Mouse (Mus musculus): ENCODE results near the gene Glipr1l3. TPM values are rescaled to one million over a fixed set of nuclear protein-coding genes. Genes with fewer than 3 reads are reported as not detected.
A peak's percentile ranks its signal among the peaks of the same experiment; 100 is the strongest.
"Not testable (repeated sequence)": the region's sequence is repeated elsewhere in the genome, so short reads cannot be mapped to it uniquely, and the experiment has no call there.

The Glipr1l3 gene
- polyA plus RNA-seq (2014; fragmentation: Nextera tagmentation; extraction: Ambion mirVana), result 0.29 and 0.48 TPM in 2 replicates

GRCm38 (mm10) chr10:112159882-112160560, at the start of gene Glipr1l3:
Glipr1l3 (minus strand) TSS chr10:112160327.
- Histone ChIP-seq H3K27ac (peak within 1 kb of the TSS; percentile 84), H3K4me3 (replicated peaks; ENCODE audit: low read length) (peak within 1 kb of the TSS; percentile 22), H3K4me2 (replicated peaks) (peak within 1 kb of the TSS; percentile 52), H3K9ac (peak within 1 kb of the TSS; percentile 54)
- not testable (repeated sequence) for H3K27me3 ChIP-seq (ENCODE audit: control insufficient read depth, insufficient read depth, low read length); H3K36me3 ChIP-seq (replicated peaks; ENCODE audit: control insufficient read depth, insufficient read depth); H3K4me1 ChIP-seq (replicated peaks; ENCODE audit: control insufficient read depth, insufficient read depth, low read length); H3K9me3 ChIP-seq (ENCODE audit: control insufficient read depth, low read length)
- ATAC-seq (ENCODE audit: low FRiP score) (peak; percentile 96), DNase-seq (ENCODE audit: low spot score) (peak; percentile 96)
- 5% methylated on average over 15 of the region's 15 CpGs for WGBS

- ATAC-seq (ENCODE audit: low FRiP score), result peak; percentile 69; the same call in 1 of the 2 replicates
- Histone ChIP-seq H3K9ac (no peak overlapping the region), H3K4me3 (replicated peaks; ENCODE audit: low read length) (no peak overlapping the region), H3K36me3 (replicated peaks; ENCODE audit: control insufficient read depth, insufficient read depth) (no peaks in the 10 kb centered on the region), H3K9me3 (ENCODE audit: control insufficient read depth, low read length) (no peaks in the 10 kb centered on the region), H3K27ac (no peak overlapping the region), H3K4me1 (replicated peaks; ENCODE audit: control insufficient read depth, insufficient read depth, low read length) (no peaks in the 10 kb centered on the region), H3K27me3 (ENCODE audit: control insufficient read depth, insufficient read depth, low read length) (no peaks in the 10 kb centered on the region), H3K4me2 (replicated peaks) (no peak overlapping the region)
- DNase-seq (ENCODE audit: low spot score), result peak; percentile 84
- WGBS, result 41% methylated on average over 2 of the region's 2 CpGs
Measured at GRCm38 (mm10) chr10:112203463-112203862, 43.3 kb upstream of the Glipr1l3 start.

- not testable (repeated sequence) for H3K27ac ChIP-seq; H3K9me3 ChIP-seq (ENCODE audit: control insufficient read depth, low read length); H3K36me3 ChIP-seq (replicated peaks; ENCODE audit: control insufficient read depth, insufficient read depth); H3K9ac ChIP-seq; ATAC-seq (ENCODE audit: low FRiP score); H3K4me2 ChIP-seq (replicated peaks); H3K4me3 ChIP-seq (replicated peaks; ENCODE audit: low read length); H3K4me1 ChIP-seq (replicated peaks; ENCODE audit: control insufficient read depth, insufficient read depth, low read length); H3K27me3 ChIP-seq (ENCODE audit: control insufficient read depth, insufficient read depth, low read length); DNase-seq (ENCODE audit: low spot score)
- WGBS, result 88% methylated on average over 2 of the region's 2 CpGs
Measured at GRCm38 (mm10) chr10:112193919-112194318, 33.8 kb upstream of the Glipr1l3 start.

- DNase-seq (ENCODE audit: low spot score); ATAC-seq (ENCODE audit: low FRiP score); H3K9me3 ChIP-seq (ENCODE audit: control insufficient read depth, low read length); H3K36me3 ChIP-seq (replicated peaks; ENCODE audit: control insufficient read depth, insufficient read depth); H3K27me3 ChIP-seq (ENCODE audit: control insufficient read depth, insufficient read depth, low read length); H3K27ac ChIP-seq; H3K4me1 ChIP-seq (replicated peaks; ENCODE audit: control insufficient read depth, insufficient read depth, low read length): not testable (repeated sequence)
- H3K4me3 ChIP-seq (replicated peaks; ENCODE audit: low read length), result 0 out of 2 replicates have a peak overlapping the region, but pooled peaks have one; percentile 5
- peak overlapping the region; percentile 28; the same call in 1 of the 2 replicates for H3K9ac ChIP-seq
- peak overlapping the region; percentile 29 for H3K4me2 ChIP-seq (replicated peaks)
- WGBS, result 32% methylated on average over 13 of the region's 13 CpGs
Measured at GRCm38 (mm10) chr10:112177027-112177426, 16.9 kb upstream of the Glipr1l3 start.

- Histone ChIP-seq H3K4me1 (replicated peaks; ENCODE audit: control insufficient read depth, insufficient read depth, low read length) (peaks cover 3% of the 10 kb centered on the region; the same call in 1 of the 2 replicates), H3K36me3 (replicated peaks; ENCODE audit: control insufficient read depth, insufficient read depth) (no peaks in the 10 kb centered on the region), H3K27me3 (ENCODE audit: control insufficient read depth, insufficient read depth, low read length) (no peaks in the 10 kb centered on the region), H3K27ac (no peak within 1 kb of the TSS), H3K4me3 (replicated peaks; ENCODE audit: low read length) (no peak within 1 kb of the TSS), H3K9ac (no peak within 1 kb of the TSS), H3K9me3 (ENCODE audit: control insufficient read depth, low read length) (no peaks in the 10 kb centered on the region), H3K4me2 (replicated peaks) (0 out of 2 replicates have a peak within 1 kb of the TSS, but pooled peaks have one; percentile 21)
- ATAC-seq (ENCODE audit: low FRiP score) (peak; percentile 50; the same call in 1 of the 2 replicates), DNase-seq (ENCODE audit: low spot score) (peak; percentile 46)
- WGBS, result 30% methylated on average over 4 of the region's 4 CpGs
Measured at GRCm38 (mm10) chr10:112163168-112163766, 3.1 kb upstream of the Glipr1l3 start, which contains the start of gene Caps2. Caps2 (plus strand) TSS chr10:112163621.

- Histone ChIP-seq H3K9me3 (ENCODE audit: control insufficient read depth, low read length) (no peaks in the 10 kb centered on the region), H3K27ac (no peak overlapping the region), H3K27me3 (ENCODE audit: control insufficient read depth, insufficient read depth, low read length) (no peaks in the 10 kb centered on the region), H3K4me1 (replicated peaks; ENCODE audit: control insufficient read depth, insufficient read depth, low read length) (0 out of 2 replicates have a peak, but pooled peaks cover 2% of the 10 kb centered on the region), H3K36me3 (replicated peaks; ENCODE audit: control insufficient read depth, insufficient read depth) (no peaks in the 10 kb centered on the region), H3K9ac (no peak overlapping the region), H3K4me3 (replicated peaks; ENCODE audit: low read length) (no peak overlapping the region), H3K4me2 (replicated peaks) (no peak overlapping the region)
- DNase-seq (ENCODE audit: low spot score) (no peak), ATAC-seq (ENCODE audit: low FRiP score) (no peak)
- 56% methylated on average over 2 of the region's 2 CpGs for WGBS
Measured at GRCm38 (mm10) chr10:112139834-112140233, 20.3 kb downstream of the Glipr1l3 start.

- 35% methylated on average over 6 of the region's 6 CpGs for WGBS
- Histone ChIP-seq H3K27me3 (ENCODE audit: control insufficient read depth, insufficient read depth, low read length) (no peaks in the 10 kb centered on the region), H3K4me1 (replicated peaks; ENCODE audit: control insufficient read depth, insufficient read depth, low read length) (0 out of 2 replicates have a peak, but pooled peaks cover 2% of the 10 kb centered on the region), H3K9me3 (ENCODE audit: control insufficient read depth, low read length) (no peaks in the 10 kb centered on the region), H3K27ac (no peak overlapping the region), H3K36me3 (replicated peaks; ENCODE audit: control insufficient read depth, insufficient read depth) (no peaks in the 10 kb centered on the region), H3K9ac (peak overlapping the region; percentile 57), H3K4me3 (replicated peaks; ENCODE audit: low read length) (peak overlapping the region; percentile 31), H3K4me2 (replicated peaks) (peak overlapping the region; percentile 52)
- ATAC-seq (ENCODE audit: low FRiP score) (peak; percentile 37; the same call in 1 of the 2 replicates), DNase-seq (ENCODE audit: low spot score) (peak; percentile 25)
Measured at GRCm38 (mm10) chr10:112138871-112139430, 21.2 kb downstream of the Glipr1l3 start.

GRCm38 (mm10) chr10:112138050-112138870, 21.9 kb downstream of the Glipr1l3 start:
- WGBS, result 16% methylated on average over 9 of the region's 9 CpGs
- Histone ChIP-seq H3K27ac (no peak overlapping the region), H3K27me3 (ENCODE audit: control insufficient read depth, insufficient read depth, low read length) (no peaks in the 10 kb centered on the region), H3K4me3 (replicated peaks; ENCODE audit: low read length) (peak overlapping the region; percentile 31), H3K36me3 (replicated peaks; ENCODE audit: control insufficient read depth, insufficient read depth) (no peaks in the 10 kb centered on the region), H3K9me3 (ENCODE audit: control insufficient read depth, low read length) (no peaks in the 10 kb centered on the region), H3K4me1 (replicated peaks; ENCODE audit: control insufficient read depth, insufficient read depth, low read length) (0 out of 2 replicates have a peak, but pooled peaks cover 2% of the 10 kb centered on the region), H3K9ac (peak overlapping the region; percentile 57), H3K4me2 (replicated peaks) (peak overlapping the region; percentile 52)
- ATAC-seq (ENCODE audit: low FRiP score) (peak; percentile 88), DNase-seq (ENCODE audit: low spot score) (peak; percentile 89)
